In the genomic region with DNA sequence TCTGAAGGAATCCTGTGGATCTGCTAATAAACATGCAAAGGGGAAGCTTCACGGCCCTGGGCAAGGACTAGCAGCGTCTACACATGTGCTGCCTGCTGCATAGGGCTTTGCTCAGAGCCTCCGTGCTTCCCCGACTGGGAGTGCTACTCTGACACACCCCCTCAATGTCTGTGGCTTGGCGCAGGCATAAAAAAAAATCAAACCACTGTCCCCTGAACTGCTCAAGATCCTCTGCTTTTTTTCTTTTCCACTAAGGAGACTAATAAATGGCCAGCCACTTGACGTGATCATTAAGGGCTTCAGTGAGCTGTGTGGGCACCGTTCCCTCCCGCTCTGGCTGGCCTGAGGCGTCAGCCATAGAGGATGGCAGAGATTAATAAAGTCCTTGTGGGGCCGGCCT, we compare ENCODE assay signal across 12 mouse cellular contexts.
DNase-seq lines count a peak whose midpoint lies in the region; ATAC-seq lines count a peak whose summit lies in the region.
"Had no signal": no experiment of that assay in that cellular context is flagged by ENCODE, and none has a peak within 500 bp of the region (broad histone marks: within the 10 kb centered on the region; RNA-seq: fewer than 3 reads in every experiment).

No protein-coding gene starts in this region.

- WGBS in liver, embryonic 11.5 days: 31% methylated on average over 10 of the region's 10 CpGs
- 16% methylated on average over 10 of the region's 10 CpGs for WGBS in embryonic facial prominence, embryonic 14.5 days
- 9% methylated on average over 10 of the region's 10 CpGs for WGBS in hindbrain, embryonic 13.5 days
- 14% methylated on average over 10 of the region's 10 CpGs for WGBS in neural tube, embryonic 12.5 days
- WGBS in kidney, embryonic 16.5 days: 12% methylated on average over 10 of the region's 10 CpGs

- H3K27ac ChIP-seq in liver, embryonic 11.5 days (ENCODE audit: low read depth, low read length): no peak overlapping the region; the same call in 1 of the 2 replicates
- no peak overlapping the region for H3K27ac ChIP-seq in embryonic facial prominence, embryonic 14.5 days (replicated peaks; ENCODE audit: low read depth, low read length)
- peak overlapping the region; percentile 40 for H3K27ac ChIP-seq in hindbrain, embryonic 13.5 days
- H3K27ac ChIP-seq in neural tube, embryonic 12.5 days: no peak overlapping the region
- H3K27ac ChIP-seq in kidney, embryonic 16.5 days (ENCODE audit: low read length): no peak overlapping the region
- H3K27ac ChIP-seq: stomach, embryonic 15.5 days had no signal

- no peak overlapping the region for H3K4me3 ChIP-seq in liver, embryonic 11.5 days (ENCODE audit: low read depth, low read length)
- no peak overlapping the region for H3K4me3 ChIP-seq in embryonic facial prominence, embryonic 14.5 days (ENCODE audit: low read depth, low read length)
- no peak overlapping the region for H3K4me3 ChIP-seq in hindbrain, embryonic 13.5 days
- no peak overlapping the region for H3K4me3 ChIP-seq in neural tube, embryonic 12.5 days
- H3K4me3 ChIP-seq in kidney, embryonic 16.5 days (ENCODE audit: low read length): no peak overlapping the region
- H3K4me3 ChIP-seq: stomach, embryonic 15.5 days had no signal

- DNase-seq in liver: peak; percentile 19
- no peak for DNase-seq in liver, embryonic 11.5 days (ENCODE audit: low spot score)
- DNase-seq in embryonic facial prominence, embryonic 14.5 days (ENCODE audit: low spot score): peak; percentile 51
- DNase-seq in left cerebral cortex, postnatal 10 days (ENCODE audit: extremely low spot score in 1 of 2, low spot score in 2 of 2): no peak
- DNase-seq in adipocyte (ENCODE audit: low spot score): no peak
- DNase-seq: gastrocnemius, postnatal 36 days; kidney, postnatal 10 days; right cerebral cortex, postnatal 14 days had no signal

- H3K9me3 ChIP-seq in liver, embryonic 11.5 days (ENCODE audit: control insufficient read depth, low read length): no peaks in the 10 kb centered on the region
- no peaks in the 10 kb centered on the region for H3K9me3 ChIP-seq in embryonic facial prominence, embryonic 14.5 days (ENCODE audit: control insufficient read depth, low read length)
- no peaks in the 10 kb centered on the region for H3K9me3 ChIP-seq in hindbrain, embryonic 13.5 days
- no peaks in the 10 kb centered on the region for H3K9me3 ChIP-seq in neural tube, embryonic 12.5 days
- H3K9me3 ChIP-seq in kidney, embryonic 16.5 days (ENCODE audit: low read length): no peaks in the 10 kb centered on the region
- H3K9me3 ChIP-seq: stomach, embryonic 15.5 days had no signal

- ATAC-seq in liver, embryonic 11.5 days (replicated peaks; ENCODE audit: low FRiP score): no peak
- ATAC-seq in embryonic facial prominence, embryonic 14.5 days (ENCODE audit: low read depth): no peak
- 0 out of 2 replicates have a peak, but pooled peaks have one; percentile 39 for ATAC-seq in hindbrain, embryonic 13.5 days (ENCODE audit: low FRiP score)
- no peak for ATAC-seq in neural tube, embryonic 12.5 days (ENCODE audit: low FRiP score, low read depth)
- no peak for ATAC-seq in kidney, embryonic 16.5 days (ENCODE audit: low FRiP score, low TSS enrichment)

- H3K9ac ChIP-seq in liver, embryonic 11.5 days (ENCODE audit: low read depth, low read length): no peak overlapping the region
- H3K9ac ChIP-seq in embryonic facial prominence, embryonic 14.5 days (ENCODE audit: low read depth, low read length): peak overlapping the region; percentile 38; the same call in 1 of the 2 replicates
- H3K9ac ChIP-seq in hindbrain, embryonic 13.5 days: peak overlapping the region; percentile 51; the same call in 1 of the 2 replicates
- no peak overlapping the region for H3K9ac ChIP-seq in neural tube, embryonic 12.5 days
- H3K9ac ChIP-seq in kidney, embryonic 16.5 days (replicated peaks; ENCODE audit: low read length): no peak overlapping the region
- H3K9ac ChIP-seq: stomach, embryonic 15.5 days had no signal

- no peaks in the 10 kb centered on the region for H3K36me3 ChIP-seq in liver, embryonic 11.5 days (ENCODE audit: control insufficient read depth, insufficient read depth, low read length)
- no peaks in the 10 kb centered on the region for H3K36me3 ChIP-seq in embryonic facial prominence, embryonic 14.5 days (ENCODE audit: control insufficient read depth, insufficient read depth, low read length)
- no peaks in the 10 kb centered on the region for H3K36me3 ChIP-seq in hindbrain, embryonic 13.5 days
- H3K36me3 ChIP-seq in neural tube, embryonic 12.5 days: no peaks in the 10 kb centered on the region
- H3K36me3 ChIP-seq in kidney, embryonic 16.5 days (ENCODE audit: insufficient read depth, low read length): no peaks in the 10 kb centered on the region
- H3K36me3 ChIP-seq: stomach, embryonic 15.5 days had no signal

- H3K4me2 ChIP-seq in liver, embryonic 11.5 days: no peak overlapping the region
- no peak overlapping the region for H3K4me2 ChIP-seq in embryonic facial prominence, embryonic 14.5 days (ENCODE audit: low read depth, low read length)
- H3K4me2 ChIP-seq in hindbrain, embryonic 13.5 days: 0 out of 2 replicates have a peak overlapping the region, but pooled peaks have one; percentile 1
- peak overlapping the region; percentile 14; the same call in 1 of the 2 replicates for H3K4me2 ChIP-seq in neural tube, embryonic 12.5 days (replicated peaks)
- H3K4me2 ChIP-seq in kidney, embryonic 16.5 days (replicated peaks; ENCODE audit: low read depth, low read length): no peak overlapping the region
- H3K4me2 ChIP-seq: stomach, embryonic 15.5 days had no signal

- intact Hi-C loops in left cerebral cortex, postnatal 10 days (cut with DNase I): no loop called here

- H3K27me3 ChIP-seq in liver, embryonic 11.5 days (replicated peaks; ENCODE audit: control insufficient read depth, insufficient read depth, low read length): no peaks in the 10 kb centered on the region
- no peaks in the 10 kb centered on the region for H3K27me3 ChIP-seq in embryonic facial prominence, embryonic 14.5 days (replicated peaks; ENCODE audit: control insufficient read depth, insufficient read depth, low read length)
- peaks cover 17% of the 10 kb centered on the region; the same call in 1 of the 2 replicates for H3K27me3 ChIP-seq in hindbrain, embryonic 13.5 days
- H3K27me3 ChIP-seq in neural tube, embryonic 12.5 days (replicated peaks): peaks cover 7% of the 10 kb centered on the region; the same call in 1 of the 2 replicates
- peaks cover 26% of the 10 kb centered on the region; the same call in 1 of the 2 replicates for H3K27me3 ChIP-seq in kidney, embryonic 16.5 days (ENCODE audit: insufficient read depth, low read length)

- peaks cover 27% of the 10 kb centered on the region for H3K4me1 ChIP-seq in liver, embryonic 11.5 days (replicated peaks; ENCODE audit: control insufficient read depth, insufficient read depth, low read length)
- H3K4me1 ChIP-seq in embryonic facial prominence, embryonic 14.5 days (ENCODE audit: control insufficient read depth, insufficient read depth, low read length): peaks cover 19% of the 10 kb centered on the region
- peaks cover 65% of the 10 kb centered on the region for H3K4me1 ChIP-seq in hindbrain, embryonic 13.5 days (replicated peaks)
- peaks cover 43% of the 10 kb centered on the region for H3K4me1 ChIP-seq in neural tube, embryonic 12.5 days
- H3K4me1 ChIP-seq in kidney, embryonic 16.5 days (ENCODE audit: insufficient read depth, low read length): peaks cover 34% of the 10 kb centered on the region

Comparison
In these comparisons a context has a peak if more than half of its experiments do, and no peak if none do; other contexts are left out.
1. DNase-seq: peak in liver (single experiment) and embryonic facial prominence, embryonic 14.5 days (single experiment); none in liver, embryonic 11.5 days (single experiment), left cerebral cortex, postnatal 10 days (0 of 2) and adipocyte (single experiment).
2. H3K4me2 ChIP-seq: peak in hindbrain, embryonic 13.5 days (single experiment) and neural tube, embryonic 12.5 days (single experiment); none in liver, embryonic 11.5 days (single experiment), embryonic facial prominence, embryonic 14.5 days (single experiment) and kidney, embryonic 16.5 days (single experiment).
3. H3K9ac ChIP-seq: peak in embryonic facial prominence, embryonic 14.5 days (single experiment) and hindbrain, embryonic 13.5 days (single experiment); none in liver, embryonic 11.5 days (single experiment), neural tube, embryonic 12.5 days (single experiment) and kidney, embryonic 16.5 days (single experiment).